Mouse (Mus musculus) central nervous system, embryonic 18 days (tissue): ENCODE measurements around the gene Ly6g. TPM values are rescaled to one million over a fixed set of nuclear protein-coding genes. Genes with fewer than 3 reads are reported as not detected.

Experiments
- polyA plus RNA-seq: library from polyadenylated mRNA; depleted of rRNA; stranded (reverse); fragments of >200 nt; gene quantifications from 2 replicates; pipeline ENCODE4 v1.2.3, GENCODE M21; 2012; rRNA removed

Ly6g gene
- not detected in 2 replicates for polyA plus RNA-seq

DNA sequence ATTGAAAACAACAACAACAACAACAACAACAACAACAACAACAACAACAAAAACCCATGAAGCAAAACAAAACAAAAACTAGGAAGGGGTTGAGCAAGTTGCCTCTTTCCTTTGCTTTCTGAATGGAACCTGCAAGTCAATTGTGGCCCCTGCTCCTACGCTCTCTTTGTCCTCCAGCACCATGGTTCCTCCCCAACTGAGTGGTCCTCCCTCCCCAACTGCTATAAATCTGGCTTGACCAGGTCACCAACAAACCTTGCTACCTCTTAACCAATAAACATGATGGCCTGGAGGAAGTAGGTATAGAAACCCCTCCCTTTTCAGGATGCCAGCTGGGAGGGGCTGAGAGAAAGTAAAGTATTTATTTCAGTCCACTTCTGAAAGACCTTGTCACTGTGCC is at the start of gene Ly6g:
Gene Ly6g, plus strand, starts transcription at position 301 of the 400 bp plus-strand sequence.

DNA sequence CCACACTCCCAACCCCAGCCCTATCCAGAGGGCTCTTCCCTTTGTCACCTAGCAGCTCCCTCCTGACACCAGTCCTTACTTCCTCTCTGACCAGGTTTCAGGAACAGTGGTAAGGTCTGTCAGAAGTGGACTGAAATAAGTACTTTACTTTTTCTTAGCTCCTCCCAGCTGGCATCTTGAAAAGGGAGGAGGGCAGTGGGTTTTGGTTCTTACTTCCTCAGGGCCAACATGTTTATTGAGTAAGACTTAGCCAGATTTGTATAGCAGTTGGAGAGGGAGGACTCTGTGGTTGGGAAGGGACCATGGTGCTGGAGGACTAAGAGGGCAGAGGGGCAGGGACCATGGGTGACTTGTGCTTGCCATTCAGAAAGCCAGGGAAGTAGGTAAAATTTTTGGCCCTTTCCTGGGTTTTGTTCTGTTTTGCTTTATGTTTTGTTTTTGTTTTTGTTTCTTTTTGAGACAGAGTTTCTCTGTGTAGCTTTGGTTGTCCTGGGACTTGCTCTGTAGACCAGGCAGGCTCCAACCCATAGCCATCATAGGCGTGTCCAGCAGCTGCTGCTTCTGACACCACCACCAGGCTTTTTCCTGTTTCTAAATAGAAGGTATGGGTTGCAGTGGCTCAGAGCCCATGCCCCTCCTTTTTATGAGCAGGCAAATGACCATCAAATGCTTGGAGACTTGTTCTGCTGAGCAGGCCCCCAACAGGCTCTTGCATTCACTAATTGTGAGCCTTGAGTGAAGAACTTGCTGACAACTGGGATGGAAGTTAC is 43.0 kb upstream of the Ly6g start, which contains the start of gene Ly6c2:
Gene Ly6c2, minus strand, starts transcription at position 110 of the 770 bp plus-strand sequence.

Other genes starting within 250 kb of the Ly6g start
- not detected in 2 replicates for gene Ly6i, start 171.8 kb upstream of the Ly6g start, polyA plus RNA-seq
- gene Ly6a, start 157.2 kb upstream of the Ly6g start, polyA plus RNA-seq: 7.6 and 35.2 TPM in 2 replicates
- gene Ly6c1, start 106.4 kb upstream of the Ly6g start, polyA plus RNA-seq: 29.1 and 29.7 TPM in 2 replicates
- 0.60 and 0.71 TPM in 2 replicates for gene Ly6c2, start 43.3 kb upstream of the Ly6g start, polyA plus RNA-seq
- gene BC025446, start 61.1 kb downstream of the Ly6g start, polyA plus RNA-seq: not detected in 2 replicates
- not detected in 2 replicates for gene Ly6f, start 113.2 kb downstream of the Ly6g start, polyA plus RNA-seq